Mouse (Mus musculus): ENCODE measurements at regions not wholly inside any gene's neighbourhood (a gene's known extent, or its start where the extent isn't known, plus 50 kb on each side); places are given as distances from the start of the nearest gene placed in this dataset.

- no peak for TF ChIP-seq CTCF (IDR thresholded peaks at IDR 0.05; ENCODE audit: control insufficient read depth, insufficient read depth, low read length)
- no peak for TF ChIP-seq POLR2A (IDR thresholded peaks at IDR 0.05; ENCODE audit: borderline replicate concordance, control insufficient read depth, low read depth, low read length)
Measured at GRCm38 (mm10) chr6:50877991-50878390, 223.8 kb upstream of the Npvf start.

Measured in bone marrow, adult 2 months (tissue).